Mouse (Mus musculus) naive thymus-derived CD4-positive, alpha-beta T cell, adult 2 months (primary cell): ENCODE data around the gene Hoxa4.
A peak's percentile ranks its signal among the peaks of the same experiment; 100 is the strongest.

ENCODE experiments used
- DNase-seq: peaks from one replicate; pipeline ENCODE4 v3.0.0-alpha.2; 2011; ENCODE audit warnings: low read depth

The Hoxa4 gene

DNA sequence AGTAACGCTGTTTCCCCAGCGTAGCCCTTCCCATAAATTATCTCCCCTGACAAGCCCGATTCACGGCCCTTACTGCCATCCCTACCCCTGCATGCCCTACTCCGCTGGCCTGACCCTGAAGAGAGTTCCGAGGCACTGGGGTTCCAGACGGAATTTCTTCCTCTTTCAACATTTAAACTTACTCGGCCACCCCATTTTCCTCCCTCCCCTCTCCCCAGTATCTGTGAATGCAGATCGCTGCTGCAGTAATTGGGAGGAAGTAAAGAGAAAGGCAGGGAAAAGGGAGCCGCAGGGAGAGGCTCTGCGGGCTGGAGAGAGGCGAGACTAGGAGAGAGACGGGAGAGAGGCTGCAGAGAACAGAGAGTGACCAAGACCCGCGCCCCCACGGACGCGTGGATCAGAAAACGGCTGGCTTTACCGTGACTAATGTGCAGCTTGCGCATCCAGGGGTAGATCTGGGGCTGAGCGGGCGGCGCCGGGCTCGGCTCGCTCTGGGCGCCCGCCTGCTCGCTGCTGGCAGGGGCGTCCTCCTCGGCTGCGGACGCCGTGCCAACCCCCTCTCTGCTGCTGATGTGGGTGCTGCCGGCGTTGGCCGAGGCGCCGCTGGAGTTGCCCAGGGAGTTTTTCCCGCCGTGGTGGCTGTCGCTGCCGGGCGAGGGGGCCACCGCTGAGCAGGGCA is 12.0 kb upstream of the Hoxa4 start:
- no peak for DNase-seq

DNA sequence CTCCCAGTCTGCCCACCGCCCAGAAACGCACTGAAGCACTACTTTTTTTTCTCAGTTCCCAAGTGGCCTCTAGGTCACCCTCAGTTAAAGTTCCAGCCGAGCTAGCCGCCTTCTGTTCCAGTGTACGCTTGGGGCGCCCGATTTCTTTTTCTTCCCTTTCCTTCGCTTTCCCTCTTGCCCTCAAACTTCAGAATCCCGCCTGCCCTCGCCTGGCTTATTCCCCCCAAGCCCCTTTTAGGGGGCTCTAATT is 11.5 kb upstream of the Hoxa4 start:
- DNase-seq: no peak

DNA sequence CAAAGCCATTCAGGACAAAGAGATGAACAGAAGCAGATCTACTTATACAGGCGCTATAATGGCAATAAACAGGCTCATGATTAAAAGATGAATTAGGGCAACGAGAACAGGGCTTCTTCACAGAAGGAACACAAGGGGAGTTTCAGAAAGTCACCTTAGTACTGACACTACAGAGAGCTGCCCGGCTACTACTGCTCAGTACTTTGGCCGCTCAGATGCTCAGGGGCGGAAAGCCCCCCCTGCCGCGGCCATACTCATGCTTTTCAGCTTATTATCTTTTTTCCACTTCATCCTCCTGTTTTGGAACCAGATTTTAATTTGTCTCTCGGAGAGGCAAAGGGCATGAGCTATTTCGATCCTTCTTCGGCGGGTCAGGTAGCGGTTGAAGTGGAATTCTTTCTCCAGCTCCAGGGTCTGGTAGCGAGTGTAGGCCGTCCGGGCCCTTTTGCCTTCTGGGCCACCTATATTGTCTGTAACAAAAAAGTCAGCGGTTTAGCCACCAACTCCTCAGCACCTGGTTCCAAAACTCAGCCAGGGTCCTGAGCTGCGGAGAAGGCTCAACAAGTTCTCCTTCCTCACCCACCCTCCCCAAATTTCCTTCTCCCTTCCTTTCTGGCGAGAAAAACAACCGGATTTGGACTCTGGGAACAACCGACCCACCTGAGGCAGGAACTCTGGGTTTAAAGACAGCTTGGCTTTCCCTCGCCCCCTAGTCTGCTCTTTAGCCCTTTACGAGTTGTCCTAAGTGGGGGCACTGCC is 11.0 kb upstream of the Hoxa4 start:
- DNase-seq: no peak

GRCm38 (mm10) chr6:52201269-52201668 is 9.7 kb upstream of the Hoxa4 start:
- no peak for DNase-seq

DNA sequence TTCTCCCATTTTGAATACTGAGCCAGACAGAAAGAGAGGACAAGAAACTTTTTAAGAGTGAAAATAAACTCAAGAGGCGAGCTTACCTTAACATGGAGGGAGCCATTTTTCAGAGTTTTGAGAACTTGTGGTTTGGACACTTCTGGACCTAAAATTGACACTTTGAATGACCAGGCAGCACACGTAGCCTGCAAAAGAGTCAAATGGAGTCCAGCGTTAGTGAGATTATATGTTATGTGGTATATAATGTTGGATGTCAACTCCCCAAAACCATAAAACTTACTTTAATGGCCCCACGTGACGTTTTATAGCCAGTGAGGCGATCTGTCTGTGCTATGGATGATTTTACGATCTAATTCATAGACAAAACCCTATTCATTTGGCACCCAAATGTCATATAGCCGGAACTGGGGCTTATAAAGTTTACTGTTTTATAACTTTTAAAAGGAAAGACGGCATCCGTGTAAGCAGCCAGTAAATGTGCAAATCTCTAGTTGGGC is 9.2 kb upstream of the Hoxa4 start:
- DNase-seq: no peak

- no peak for DNase-seq
Measured at GRCm38 (mm10) chr6:52200073-52200750, 8.7 kb upstream of the Hoxa4 start.

GRCm38 (mm10) chr6:52197271-52197670 is 5.7 kb upstream of the Hoxa4 start:
- no peak for DNase-seq

GRCm38 (mm10) chr6:52196811-52197210 is 5.3 kb upstream of the Hoxa4 start:
- no peak for DNase-seq

DNA sequence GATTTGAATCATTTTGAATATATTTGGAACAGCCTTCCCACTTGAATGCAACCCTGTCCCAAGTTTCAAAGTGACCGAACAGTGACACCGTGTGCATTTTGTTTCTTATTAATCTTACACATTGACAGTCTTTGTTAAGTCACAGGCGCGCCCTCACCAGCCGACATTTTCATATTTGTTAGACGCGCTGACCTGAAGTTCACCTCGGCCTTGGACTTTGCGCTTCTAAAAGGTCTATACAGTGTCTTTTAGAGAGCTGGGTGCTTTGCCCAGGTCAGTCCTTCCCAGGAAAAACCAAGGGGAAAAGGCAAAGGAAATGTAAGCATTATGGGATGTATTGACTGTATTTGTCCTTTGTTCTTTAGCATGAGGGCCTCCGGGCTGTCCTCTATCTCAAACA is 3.1 kb upstream of the Hoxa4 start:
- no peak for DNase-seq

GRCm38 (mm10) chr6:52191860-52192550 is 452 bp upstream of the Hoxa4 start:
- peak; percentile 86 for DNase-seq

DNA sequence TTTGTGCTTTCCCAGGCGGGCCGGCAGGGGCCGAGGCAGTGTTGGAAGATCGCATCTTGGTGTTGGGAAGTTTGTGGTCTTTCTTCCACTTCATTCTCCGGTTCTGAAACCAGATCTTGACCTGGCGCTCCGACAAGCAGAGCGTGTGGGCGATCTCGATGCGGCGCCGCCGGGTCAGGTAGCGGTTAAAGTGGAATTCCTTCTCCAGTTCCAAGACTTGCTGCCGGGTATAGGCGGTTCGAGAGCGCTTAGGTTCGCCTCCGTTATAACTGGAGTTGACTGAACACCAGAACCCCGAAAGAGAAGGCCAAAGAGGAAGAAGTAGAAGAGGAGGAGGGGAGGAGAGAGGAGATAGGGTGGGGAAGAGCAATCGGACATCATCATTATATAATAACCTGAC is 1.1 kb downstream of the Hoxa4 start:
- DNase-seq: no peak

DNA sequence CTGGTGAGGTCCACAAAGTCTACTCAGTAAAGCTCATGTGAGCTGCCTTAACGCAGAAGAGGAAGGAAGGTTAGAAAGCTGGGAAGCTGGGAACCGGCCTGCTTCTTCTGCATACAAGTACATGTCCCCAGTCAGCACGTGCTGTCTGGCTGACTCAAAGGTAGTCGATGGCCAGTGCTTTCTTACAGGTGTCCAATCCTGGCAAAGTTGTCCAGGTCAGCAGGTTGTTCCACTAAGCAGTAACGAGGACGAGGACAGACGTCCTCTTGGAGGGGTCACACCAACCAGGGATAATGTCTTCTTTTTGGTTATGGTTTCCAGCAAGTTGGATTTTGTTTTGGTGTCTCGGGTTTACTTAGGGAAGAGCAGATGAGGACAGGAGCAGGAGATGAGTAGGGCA is 1.6 kb downstream of the Hoxa4 start:
- peak; percentile 19 for DNase-seq

DNA sequence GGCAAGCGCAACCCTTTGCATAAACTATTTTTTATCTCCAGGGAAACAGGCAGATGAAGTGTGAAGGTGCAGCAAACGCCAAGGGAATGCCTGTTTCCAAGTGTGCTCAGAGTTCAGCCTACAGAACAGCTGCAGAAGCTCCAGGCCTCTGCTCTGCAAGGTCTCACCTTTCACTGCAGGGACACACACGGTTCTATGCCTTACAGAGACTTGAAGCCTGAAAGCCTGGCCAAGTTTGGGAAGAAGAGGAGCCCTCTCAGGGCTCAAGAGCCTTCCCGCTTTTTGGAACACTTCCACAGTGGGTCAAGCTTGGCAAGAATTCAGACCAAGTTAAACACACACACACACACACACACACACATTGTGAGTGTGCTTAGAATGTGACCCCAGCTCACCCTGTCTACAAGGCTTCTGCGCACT is 2.4 kb downstream of the Hoxa4 start:
- no peak for DNase-seq

DNA sequence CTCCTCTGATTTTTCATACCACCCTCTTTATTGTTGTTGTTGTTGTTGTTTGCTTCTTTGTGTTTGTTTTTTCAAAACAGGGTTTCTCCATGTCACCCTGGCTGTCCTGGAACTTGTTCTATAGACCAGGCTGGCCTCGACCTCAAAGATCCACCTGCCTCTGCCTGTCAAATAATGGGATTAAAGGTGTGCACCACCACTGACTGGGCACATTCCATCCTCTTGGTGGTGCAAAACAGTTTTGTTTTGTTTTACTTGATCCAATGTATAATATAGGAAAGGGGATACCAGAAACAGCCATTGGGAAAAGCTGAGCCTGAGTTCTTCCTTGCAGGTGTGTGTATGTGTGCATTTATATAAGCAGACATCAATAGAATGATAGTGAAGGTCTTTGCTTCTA is 5.1 kb downstream of the Hoxa4 start:
- no peak for DNase-seq

DNA sequence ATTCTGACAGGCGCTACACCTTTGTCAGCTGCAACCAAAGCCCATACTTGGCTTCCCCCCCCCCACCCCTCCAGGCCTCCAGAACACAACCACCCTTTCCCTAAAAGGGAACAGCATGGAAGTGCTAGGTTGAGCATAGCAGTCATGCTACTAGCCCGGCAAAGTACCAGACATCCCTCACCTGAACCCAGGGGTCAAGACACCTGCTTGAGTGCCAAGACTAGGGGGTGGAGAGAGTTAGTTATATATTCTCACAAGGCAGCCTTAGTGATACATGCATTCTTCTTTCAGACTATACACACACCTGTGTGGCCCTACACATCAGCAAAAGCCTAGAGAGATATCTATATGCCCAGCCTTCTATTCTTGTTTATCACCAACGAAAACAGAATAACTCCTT is 5.7 kb downstream of the Hoxa4 start:
- DNase-seq: no peak

- DNase-seq: no peak
Measured at GRCm38 (mm10) chr6:52185222-52185621, 6.3 kb downstream of the Hoxa4 start.

DNA sequence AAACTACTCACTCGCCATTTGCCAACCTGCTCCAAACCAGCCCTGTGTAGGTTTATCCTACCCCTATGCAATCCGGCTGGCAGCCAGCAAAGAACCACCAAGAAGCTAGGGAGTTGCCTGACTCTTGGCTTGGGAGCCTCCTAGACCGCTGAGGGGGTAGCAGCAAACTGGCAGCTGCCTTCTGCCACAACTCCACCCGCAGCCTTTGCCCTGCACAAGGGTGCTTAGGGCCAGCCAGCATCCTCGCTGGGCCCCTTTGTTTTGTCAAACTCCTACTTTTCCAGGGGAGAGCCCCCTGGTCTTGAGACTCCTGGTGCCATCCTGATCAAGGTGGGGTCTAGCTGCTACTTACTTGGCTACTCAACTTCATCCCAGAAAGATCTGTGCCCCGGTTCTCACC is 6.9 kb downstream of the Hoxa4 start:
- DNase-seq: no peak

- no peak for DNase-seq
Measured at GRCm38 (mm10) chr6:52183311-52184080, 8.1 kb downstream of the Hoxa4 start.

DNA sequence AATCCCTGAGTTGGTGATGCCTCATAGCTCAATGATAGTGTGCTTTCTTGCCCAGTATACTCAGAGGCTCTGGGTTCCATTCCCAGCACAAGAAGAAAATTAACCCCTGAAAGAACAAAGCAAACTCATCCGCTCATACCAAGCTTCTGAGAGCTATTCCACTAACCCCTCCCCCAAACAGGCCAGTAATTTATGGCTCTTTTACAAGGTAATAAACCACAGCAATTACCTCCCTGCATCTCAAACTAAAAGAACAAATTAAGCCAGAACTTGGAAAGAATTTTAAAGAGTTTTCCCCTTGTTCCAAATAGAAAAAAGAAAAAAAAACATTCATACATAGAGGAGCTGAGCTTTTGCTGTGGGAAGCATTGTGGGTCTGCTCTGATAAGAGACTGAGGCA is 8.8 kb downstream of the Hoxa4 start:
- DNase-seq: no peak

DNA sequence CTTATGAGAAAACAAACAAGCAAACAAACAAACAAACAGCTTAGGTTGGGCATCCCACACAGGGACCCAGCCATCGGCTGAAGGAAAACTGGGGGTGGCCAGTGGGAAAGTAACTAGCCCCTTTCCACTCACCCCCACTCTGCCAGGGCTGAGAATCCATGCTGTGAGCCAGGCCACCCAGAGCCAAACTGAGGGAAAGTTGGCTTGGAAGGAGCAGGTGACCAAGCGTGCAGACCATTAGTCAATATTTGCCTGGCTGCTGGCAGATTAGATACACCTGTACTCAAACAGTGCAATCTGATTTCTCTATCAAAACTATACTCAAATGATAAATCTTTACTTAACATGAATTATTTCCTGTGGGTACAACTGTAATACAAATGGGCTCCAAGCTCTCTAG is 9.5 kb downstream of the Hoxa4 start:
- no peak for DNase-seq

- no peak for DNase-seq
Measured at GRCm38 (mm10) chr6:52180726-52181125, 10.8 kb downstream of the Hoxa4 start.

DNA sequence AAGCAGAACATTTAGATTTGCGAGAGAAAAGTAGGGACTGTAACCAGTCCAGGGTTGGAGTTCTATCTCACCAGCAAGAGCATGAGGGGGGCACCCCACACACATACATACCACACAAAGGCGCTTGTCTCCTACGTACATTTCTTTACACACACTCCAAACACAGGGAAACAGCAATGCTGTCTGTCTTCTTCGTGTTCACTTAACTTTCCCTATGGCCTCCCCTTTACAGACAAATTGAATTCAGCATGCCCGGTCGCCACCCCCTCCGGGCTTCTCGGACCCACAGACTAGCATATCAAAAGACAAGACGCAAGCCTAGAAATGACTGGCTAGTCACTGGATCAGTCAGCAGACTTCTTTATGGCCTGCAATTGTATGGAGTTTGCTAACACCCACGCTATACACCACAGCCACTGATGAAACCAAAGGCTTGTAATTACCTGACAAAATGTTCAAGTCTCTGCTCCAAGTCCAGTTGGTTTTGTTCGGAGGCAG is 11.3 kb downstream of the Hoxa4 start:
- DNase-seq: no peak
